Mouse (Mus musculus): ENCODE measurements around the gene Olfr1026. TPM values are rescaled to one million over a fixed set of nuclear protein-coding genes. Genes with fewer than 3 reads are reported as not detected.

Olfr1026 gene
- total RNA-seq (2021): not detected
- long read RNA-seq, experiment 1: 0 reads
- long read RNA-seq, experiment 2: 0 reads

DNA sequence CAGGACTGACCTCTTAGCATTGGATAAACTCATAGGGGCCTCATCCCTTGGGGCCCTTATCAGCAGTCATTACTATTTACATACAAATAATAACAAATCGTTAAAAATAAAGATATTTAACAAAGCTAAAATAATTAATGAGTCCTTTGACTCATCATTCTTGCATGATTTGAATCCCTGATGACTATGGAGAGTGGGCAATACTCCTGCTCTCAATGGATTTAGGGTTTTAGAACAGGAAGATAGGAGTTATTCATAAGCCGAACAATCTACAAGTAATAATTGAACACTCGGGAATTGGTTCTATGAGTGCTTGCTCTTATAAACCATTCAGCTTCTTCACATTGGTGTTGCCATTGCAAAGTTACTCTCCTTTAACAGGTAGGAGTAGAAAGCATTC is at the start of gene Olfr1026:
Gene Olfr1026 (plus strand): TSS at position 301 of the 400 bp plus-strand sequence.
- no peak for DNase-seq (ENCODE audit: low spot score in 2 of 2)

- no peak for DNase-seq (ENCODE audit: low spot score in 2 of 2)
These were observed 36.0 kb upstream of the Olfr1026 start, which contains the start of gene Olfr1023 for GRCm38 (mm10) chr2:85885340-85885739. Gene Olfr1023 (plus strand): TSS chr2:85885640.

DNA sequence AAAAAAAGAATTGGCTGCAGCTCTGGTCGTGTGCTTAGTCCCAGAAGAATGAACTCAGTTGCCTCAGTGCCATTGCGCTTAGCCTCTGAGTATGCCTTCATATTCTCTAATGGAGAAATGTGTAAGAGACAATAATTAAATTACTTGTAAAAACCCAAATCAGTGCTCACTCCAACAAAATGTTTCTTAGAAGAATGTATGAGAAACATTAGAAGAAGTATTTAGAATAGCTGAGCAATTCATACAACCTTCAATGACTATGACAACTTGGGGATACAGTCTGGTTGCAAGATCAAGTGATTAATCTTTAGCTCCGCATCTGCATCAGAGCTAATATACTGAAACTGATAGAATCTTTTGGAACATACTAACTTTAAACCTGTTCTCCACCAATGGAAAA is 16.4 kb upstream of the Olfr1026 start, which contains the start of gene Olfr1024:
Gene Olfr1024 (minus strand): TSS at position 101 of the 400 bp plus-strand sequence.
- DNase-seq (ENCODE audit: low spot score in 2 of 2): no peak

DNA sequence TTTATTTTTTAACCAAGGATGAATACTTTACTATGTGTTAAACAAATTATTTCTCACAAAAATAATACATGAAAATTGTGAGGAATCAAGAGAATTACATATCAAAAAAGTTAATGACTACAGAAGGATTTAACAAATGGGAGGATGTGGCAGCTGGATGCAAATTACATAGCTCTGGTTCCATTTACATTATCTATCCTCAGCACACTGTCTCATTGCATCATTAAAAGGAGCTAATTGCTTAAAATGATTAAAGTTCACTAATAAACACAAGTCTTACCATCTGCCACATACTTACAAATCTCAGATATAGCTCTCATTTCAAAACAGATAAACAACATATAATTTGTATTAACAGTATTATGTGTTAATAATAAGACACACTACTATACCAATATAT is 8.2 kb upstream of the Olfr1026 start:
- no peak for DNase-seq (ENCODE audit: low spot score in 2 of 2)

- DNase-seq (ENCODE audit: low spot score in 2 of 2): no peak
These were observed 6.5 kb upstream of the Olfr1026 start, which contains the start of gene Olfr1025-ps1 for GRCm38 (mm10) chr2:85914893-85915292. Gene Olfr1025-ps1 (plus strand): TSS chr2:85915193.

DNA sequence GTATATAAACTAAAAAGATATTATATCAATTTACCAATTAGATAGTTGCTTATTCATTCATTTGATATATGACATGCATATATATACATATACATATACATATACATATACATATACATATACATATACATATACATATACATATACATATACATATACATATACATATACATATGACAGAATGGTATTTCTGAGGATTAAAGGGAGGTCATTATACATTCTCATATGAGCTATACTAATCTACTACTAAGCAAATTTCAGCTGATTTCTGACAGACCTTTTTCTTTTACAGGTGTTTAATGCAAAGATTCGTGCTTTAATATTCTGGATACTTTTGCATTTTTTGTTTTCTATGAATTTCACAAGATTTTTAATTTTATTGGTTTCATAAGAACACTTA is 28.8 kb downstream of the Olfr1026 start, which contains the start of gene Olfr1028:
Gene Olfr1028 (plus strand): TSS at position 301 of the 400 bp plus-strand sequence.
- DNase-seq (ENCODE audit: low spot score in 2 of 2): no peak

- no peak for DNase-seq (ENCODE audit: low spot score in 2 of 2)
These were observed 52.2 kb downstream of the Olfr1026 start, which contains the start of gene Olfr1029 for GRCm38 (mm10) chr2:85973595-85973994. Gene Olfr1029 (plus strand): TSS chr2:85973895.

Other genes starting within 250 kb of the Olfr1026 start
- not detected for gene Olfr1006, start 242.8 kb upstream of the Olfr1026 start, total RNA-seq (2021)
- not detected for gene Olfr1008, start 232.1 kb upstream of the Olfr1026 start, total RNA-seq (2021)
- gene Olfr1009, start 206.1 kb upstream of the Olfr1026 start, total RNA-seq (2021): not detected
- gene Olfr1012, start 158.8 kb upstream of the Olfr1026 start, total RNA-seq (2021): not detected
- gene Olfr1013, start 154.5 kb upstream of the Olfr1026 start, total RNA-seq (2021): not detected
- not detected for gene Olfr1014, start 148.8 kb upstream of the Olfr1026 start, total RNA-seq (2021)
- gene Olfr1015, start 139.5 kb upstream of the Olfr1026 start, total RNA-seq (2021): not detected
- not detected for gene Olfr1016, start 119.0 kb upstream of the Olfr1026 start, total RNA-seq (2021)
- not detected for gene Olfr1018, start 103.1 kb upstream of the Olfr1026 start, total RNA-seq (2021)
- not detected for gene Olfr1019, start 76.1 kb upstream of the Olfr1026 start, total RNA-seq (2021)
- not detected for gene Olfr1020, start 74.5 kb upstream of the Olfr1026 start, total RNA-seq (2021)
- not detected for gene Olfr1022, start 53.0 kb upstream of the Olfr1026 start, total RNA-seq (2021)
- not detected for gene Olfr1023, start 35.9 kb upstream of the Olfr1026 start, total RNA-seq (2021)
- not detected for gene Olfr1024, start 16.5 kb upstream of the Olfr1026 start, total RNA-seq (2021)
- gene Olfr1025-ps1, start 6.4 kb upstream of the Olfr1026 start, total RNA-seq (2021): not detected
- gene Olfr1028, start 28.9 kb downstream of the Olfr1026 start, total RNA-seq (2021): not detected
- gene Olfr1029, start 52.3 kb downstream of the Olfr1026 start, total RNA-seq (2021): under 1 TPM in 1 of 2 experiments, not detected in 1; 0.30 TPM
- gene Olfr1030, start 57.7 kb downstream of the Olfr1026 start, total RNA-seq (2021): not detected
- gene Olfr1031, start 68.7 kb downstream of the Olfr1026 start, total RNA-seq (2021): not detected
- not detected for gene Olfr1032, start 84.0 kb downstream of the Olfr1026 start, total RNA-seq (2021)
- 1 to 10 TPM; 3.5 to 4.1 TPM for gene Olfr1033, start 99.1 kb downstream of the Olfr1026 start, total RNA-seq (2021)
- under 1 TPM; 0.10 to 0.27 TPM for gene Olfr1034, start 124.3 kb downstream of the Olfr1026 start, total RNA-seq (2021)
- gene Olfr1036, start 152.4 kb downstream of the Olfr1026 start, total RNA-seq (2021): not detected
- gene Olfr1037, start 165.8 kb downstream of the Olfr1026 start, total RNA-seq (2021): not detected
- gene Olfr1039, start 214.4 kb downstream of the Olfr1026 start, total RNA-seq (2021): not detected
- gene Olfr1040, start 225.2 kb downstream of the Olfr1026 start, total RNA-seq (2021): not detected
- gene Olfr1042, start 240.3 kb downstream of the Olfr1026 start, total RNA-seq (2021): not detected
- gene Olfr1043, start 246.0 kb downstream of the Olfr1026 start, total RNA-seq (2021): not detected

Data from adrenal gland, adult 18-20 months (tissue).